Mouse (Mus musculus) G1E (cell line): ENCODE measurements around the gene Pi16. TPM values are rescaled to one million over a fixed set of nuclear protein-coding genes. Genes with fewer than 3 reads are reported as not detected.

Source experiments
- ATAC-seq: 2 replicates; pipeline ENCODE4 v1.8.0; 2016; ENCODE audit warnings: mild to moderate bottlenecking; ENCODE audit not compliant: insufficient number of reproducible peaks, poor library complexity, low FRiP score, severe bottlenecking; ENCODE audit errors: extremely low read depth
- DNase-seq: peaks from one replicate; pipeline ENCODE4 v3.0.0; 2012; ENCODE audit warnings: low spot score
- H3K27me3 ChIP-seq: 2 replicates; pipeline ENCODE4 v1.6.1; 2012; ENCODE audit warnings: mild to moderate bottlenecking, low read length, inconsistent platforms; ENCODE audit not compliant: insufficient read depth
- H3K36me3 ChIP-seq: replicated peaks from 2 replicates; pipeline ENCODE3; 2012; ENCODE audit warnings: mild to moderate bottlenecking, inconsistent platforms
- H3K4me1 ChIP-seq: 2 replicates; pipeline ENCODE4 v1.6.1; 2012; ENCODE audit warnings: low read depth, low read length, inconsistent platforms, mixed read lengths; ENCODE audit not compliant: insufficient read depth
- H3K4me3 ChIP-seq: 2 replicates; pipeline ENCODE4 v1.5.1; 2012; ENCODE audit warnings: low read depth, mild to moderate bottlenecking, inconsistent platforms, low read length, moderate library complexity, mixed read lengths
- H3K9me3 ChIP-seq: replicated peaks from 2 replicates; pipeline ENCODE4 v1.6.1; 2012; ENCODE audit warnings: inconsistent platforms
- CTCF ChIP-seq: IDR thresholded peaks from 2 replicates; pipeline ENCODE4 v1.5.1; 2012; ENCODE audit warnings: low read depth, low read length, inconsistent platforms, mixed read lengths
- GATA1 ChIP-seq: IDR thresholded peaks from 2 replicates; pipeline ENCODE4 v1.6.1; 2012; ENCODE audit warnings: borderline replicate concordance, low read length, inconsistent platforms, mixed read lengths
- GATA2 ChIP-seq: IDR thresholded peaks from 2 replicates; pipeline ENCODE4 v1.6.1; 2012; ENCODE audit warnings: low read depth, low read length, inconsistent platforms, borderline replicate concordance
- POLR2AphosphoS5 ChIP-seq: IDR thresholded peaks from 2 replicates; pipeline ENCODE4 v1.6.1; 2012; ENCODE audit warnings: low read depth, low read length, inconsistent platforms; ENCODE audit not compliant: insufficient replicate concordance
- TAL1 ChIP-seq: conservative IDR thresholded peaks from 2 replicates; pipeline ENCODE4 v1.6.1; 2012; ENCODE audit warnings: low read depth, low read length, inconsistent platforms, mixed read lengths
- polyA plus RNA-seq: library from polyadenylated mRNA; stranded (reverse); fragments of >175 nt; gene quantifications from 2 replicates; pipeline ENCODE4 v1.2.3, GENCODE M21; 2012
- total RNA-seq, 2 experiments: library from RNA; stranded (forward) in 1 of 2; stranded (reverse) in 1 of 2; fragments of 200-1000 nt in 1 of 2; fragments of >200 nt in 1 of 2; fragmentation: Nextera tagmentation in 1 of 2; gene quantifications; 2 replicates each; pipeline ENCODE4 v1.2.3; 2014 to 2017

Pi16 gene
- total and polyA plus RNA-seq, 3 experiments = 2.5 to 7.5 (median 5.5) TPM

GRCm38 (mm10) chr17:29301421-29301820 lies 16.1 kb upstream of the Pi16 start:
- Histone ChIP-seq H3K4me3 (no peak overlapping the region), H3K4me1 (peaks cover 8% of the 10 kb centered on the region), H3K9me3 (no peaks in the 10 kb centered on the region), H3K36me3 (peaks cover 69% of the 10 kb centered on the region), H3K27me3 (peaks cover 7% of the 10 kb centered on the region; the same call in 1 of the 2 replicates)
- DNase-seq = no peak
- TF ChIP-seq POLR2AphosphoS5 (no peak), GATA2 (no peak), GATA1 (no peak), CTCF (no peak), TAL1 (no peak)
- ATAC-seq = no peak

DNA sequence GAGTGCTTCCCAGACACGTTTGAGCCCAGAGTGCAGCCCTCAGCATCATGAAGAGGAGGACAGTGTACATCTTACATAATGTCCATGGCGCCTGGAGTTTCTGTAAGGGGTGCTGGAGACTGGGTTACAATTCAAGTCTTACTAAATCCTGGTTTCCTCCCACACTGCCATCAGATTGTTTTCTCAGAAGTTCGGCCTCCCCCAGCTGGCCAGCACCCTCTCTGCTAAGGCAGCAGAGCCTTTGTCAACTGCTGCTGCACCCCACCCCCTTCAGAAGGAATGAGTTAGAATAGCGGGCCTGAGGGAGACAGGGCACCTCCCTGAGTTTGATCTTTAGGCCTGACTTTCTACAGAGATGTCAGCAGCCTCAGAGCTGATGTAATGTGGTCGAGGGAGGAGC lies 15.3 kb upstream of the Pi16 start:
- peaks cover 7% of the 10 kb centered on the region; the same call in 1 of the 2 replicates for H3K27me3 ChIP-seq
- peaks cover 62% of the 10 kb centered on the region for H3K36me3 ChIP-seq
- ATAC-seq = no peak
- DNase-seq = no peak
- H3K4me3 ChIP-seq = no peak overlapping the region
- H3K4me1 ChIP-seq = peaks cover 8% of the 10 kb centered on the region
- H3K9me3 ChIP-seq = no peaks in the 10 kb centered on the region
- no peak for TF ChIP-seq GATA1
- TF ChIP-seq CTCF = no peak
- no peak for TF ChIP-seq GATA2
- TF ChIP-seq POLR2AphosphoS5 = no peak
- TF ChIP-seq TAL1 = no peak

- Histone ChIP-seq H3K4me1 (peaks cover 8% of the 10 kb centered on the region), H3K9me3 (no peaks in the 10 kb centered on the region), H3K4me3 (no peak overlapping the region), H3K36me3 (peaks cover 53% of the 10 kb centered on the region), H3K27me3 (peaks cover 7% of the 10 kb centered on the region; the same call in 1 of the 2 replicates)
- TF ChIP-seq GATA1 (no peak), CTCF (no peak), POLR2AphosphoS5 (no peak), GATA2 (no peak), TAL1 (no peak)
- ATAC-seq (no peak), DNase-seq (no peak)
Measured at GRCm38 (mm10) chr17:29303087-29303486, 14.4 kb upstream of the Pi16 start.

DNA sequence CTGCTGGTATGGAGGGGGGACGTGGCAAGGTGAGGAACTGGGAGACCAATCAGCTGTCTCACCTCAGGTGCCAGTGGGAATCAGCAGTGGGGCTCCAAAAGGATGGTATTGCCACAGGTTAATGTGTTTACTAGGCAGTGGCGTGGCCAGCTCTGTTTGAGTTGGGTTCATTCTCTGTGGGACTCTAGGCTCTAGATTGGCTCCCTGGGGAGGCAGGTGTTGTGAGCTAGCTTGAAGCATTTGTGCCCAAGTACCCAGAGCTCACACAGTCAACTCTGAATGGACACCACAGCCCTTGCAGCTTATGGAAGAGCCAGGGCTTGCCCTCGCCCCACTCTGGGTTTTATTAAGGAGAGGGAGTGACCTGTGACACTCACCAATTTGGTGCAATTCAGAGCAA lies 13.6 kb upstream of the Pi16 start:
- no peak overlapping the region for H3K4me3 ChIP-seq
- DNase-seq (no peak), ATAC-seq (no peak)
- peaks cover 46% of the 10 kb centered on the region for H3K36me3 ChIP-seq
- peaks cover 8% of the 10 kb centered on the region for H3K4me1 ChIP-seq
- peaks cover 7% of the 10 kb centered on the region; the same call in 1 of the 2 replicates for H3K27me3 ChIP-seq
- TF ChIP-seq GATA2 (no peak), CTCF (no peak), GATA1 (no peak), POLR2AphosphoS5 (no peak), TAL1 (no peak)
- H3K9me3 ChIP-seq = no peaks in the 10 kb centered on the region

- DNase-seq (no peak), ATAC-seq (no peak)
- Histone ChIP-seq H3K9me3 (no peaks in the 10 kb centered on the region), H3K36me3 (peaks cover 40% of the 10 kb centered on the region), H3K27me3 (peaks cover 7% of the 10 kb centered on the region; the same call in 1 of the 2 replicates), H3K4me1 (peaks cover 8% of the 10 kb centered on the region), H3K4me3 (no peak overlapping the region)
- TF ChIP-seq CTCF (no peak), TAL1 (no peak), GATA2 (no peak), POLR2AphosphoS5 (no peak), GATA1 (no peak)
Measured at GRCm38 (mm10) chr17:29304376-29305057, 13.0 kb upstream of the Pi16 start.

DNA sequence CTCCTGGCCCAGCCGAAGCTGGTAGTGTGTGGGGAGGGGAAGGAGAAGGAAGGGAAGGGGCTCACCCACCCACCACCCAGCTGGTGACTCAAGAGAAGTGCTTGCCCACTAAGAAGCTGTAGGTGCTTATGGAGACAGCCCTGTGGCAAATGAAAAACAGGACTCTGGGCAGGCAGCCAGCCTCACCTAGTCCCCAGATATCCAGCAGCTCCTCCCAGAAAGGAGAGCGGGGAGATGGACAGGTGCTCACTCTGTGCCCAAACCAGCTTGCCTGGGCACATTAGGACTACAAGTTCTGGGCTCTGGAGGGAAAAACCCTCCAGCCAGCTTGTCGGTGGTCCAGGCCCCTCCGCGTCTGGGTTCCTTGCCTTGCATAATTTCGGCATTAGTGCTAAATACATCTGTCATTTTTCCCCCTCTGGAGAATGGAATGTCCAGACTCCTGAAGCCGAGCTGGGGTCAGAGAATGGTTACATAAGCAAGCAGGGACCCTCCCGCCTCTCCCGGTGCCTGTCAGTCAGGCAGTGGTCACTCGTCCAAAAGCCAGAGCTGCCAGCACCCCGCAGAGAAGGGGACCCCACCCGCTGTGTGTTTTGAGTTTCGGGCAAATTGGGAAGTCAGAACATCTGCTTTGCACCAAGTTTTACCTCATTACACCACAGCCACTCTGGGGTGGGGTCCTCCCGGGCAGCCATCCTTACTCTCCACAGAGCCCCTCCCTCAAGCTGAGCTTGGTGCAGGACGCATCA lies 12.2 kb upstream of the Pi16 start:
- Histone ChIP-seq H3K9me3 (no peaks in the 10 kb centered on the region), H3K4me1 (peaks cover 10% of the 10 kb centered on the region), H3K4me3 (no peak overlapping the region), H3K27me3 (peaks cover 10% of the 10 kb centered on the region; the same call in 1 of the 2 replicates), H3K36me3 (peaks cover 32% of the 10 kb centered on the region)
- TF ChIP-seq GATA1 (no peak), CTCF (no peak), TAL1 (no peak), GATA2 (no peak)
- ATAC-seq (no peak), DNase-seq (no peak)
